Mouse (Mus musculus) inflammation-experienced regulatory T-cells, adult 16 weeks (primary cell): ENCODE data around the gene Dpep2nb. TPM values are rescaled to one million over a fixed set of nuclear protein-coding genes. Genes with fewer than 3 reads are reported as not detected.

ENCODE experiments used
- polyA plus RNA-seq: library from polyadenylated mRNA; unstranded; fragments of 100-300 nt; shearing (Covaris generic); gene quantifications from one replicate; pipeline ENCODE4 v1.2.1, GENCODE M21; 2017

Gene Dpep2nb
- 0.43 TPM for polyA plus RNA-seq

GRCm38 (mm10) chr8:106005875-106006274, at the start of gene Dpep2nb:
Gene Dpep2nb, minus strand, starts transcription at chr8:106005975.

GRCm38 (mm10) chr8:106011643-106011986, 5.8 kb upstream of the Dpep2nb start, which contains the start of gene Ddx28:
Gene Ddx28, minus strand, starts transcription at chr8:106011882.

GRCm38 (mm10) chr8:105990856-105991387, 14.9 kb downstream of the Dpep2nb start, which contains the start of gene Dus2:
Gene Dus2, plus strand, starts transcription at chr8:105991337.

DNA sequence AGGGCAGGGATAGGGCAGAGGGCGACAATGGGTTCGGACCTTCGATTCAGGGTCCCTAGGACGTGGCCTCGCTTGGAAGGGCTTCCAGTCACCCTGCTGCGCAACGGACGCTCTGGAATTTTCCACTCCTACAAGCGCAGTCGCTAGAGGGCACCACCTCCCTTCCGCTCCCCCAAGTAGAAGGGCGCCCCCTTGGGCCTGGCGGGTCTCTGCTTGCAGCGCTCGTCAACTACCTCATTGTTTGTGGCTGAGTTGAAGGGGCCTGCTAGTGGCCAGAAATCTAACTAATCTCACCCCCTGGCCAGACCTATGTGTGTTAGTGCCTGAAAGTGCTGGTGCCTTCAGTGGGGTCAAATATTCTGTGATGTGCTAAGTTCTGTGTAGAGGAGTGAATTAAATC, 26.4 kb downstream of the Dpep2nb start, which contains the start of gene Dpep3:
Gene Dpep3, minus strand, starts transcription at position 105 of the 400 bp plus-strand sequence.

GRCm38 (mm10) chr8:105965905-105966341, 39.9 kb downstream of the Dpep2nb start, which contains the start of gene Slc12a4:
Gene Slc12a4, minus strand, starts transcription at chr8:105966097.

Other genes with a start within 250 kb of the Dpep2nb start
- 6.3 TPM for gene Gfod2, start 247.3 kb downstream of the Dpep2nb start, polyA plus RNA-seq
- 27.8 TPM for gene Ranbp10, start 178.6 kb downstream of the Dpep2nb start, polyA plus RNA-seq
- gene Tsnaxip1, start 178.2 kb downstream of the Dpep2nb start, polyA plus RNA-seq, result not detected
- 18.1 TPM for gene Cenpt, start 152.7 kb downstream of the Dpep2nb start, polyA plus RNA-seq
- gene Thap11, start 150.8 kb downstream of the Dpep2nb start, polyA plus RNA-seq, result 17.4 TPM
- 11.7 TPM for gene Nutf2, start 145.4 kb downstream of the Dpep2nb start, polyA plus RNA-seq
- gene Edc4, start 125.1 kb downstream of the Dpep2nb start, polyA plus RNA-seq, result 120 TPM
- 2.6 TPM for gene Nrn1l, start 112.4 kb downstream of the Dpep2nb start, polyA plus RNA-seq
- gene Pskh1, start 105.5 kb downstream of the Dpep2nb start, polyA plus RNA-seq, result 38.1 TPM
- gene Ctrl, start 72.1 kb downstream of the Dpep2nb start, polyA plus RNA-seq, result 1.9 TPM
- gene Psmb10, start 67.5 kb downstream of the Dpep2nb start, polyA plus RNA-seq, result 505 TPM
- gene Lcat, start 62.6 kb downstream of the Dpep2nb start, polyA plus RNA-seq, result 0.59 TPM
- 20.9 TPM for gene Slc12a4, start 39.9 kb downstream of the Dpep2nb start, polyA plus RNA-seq
- gene Dpep3, start 26.5 kb downstream of the Dpep2nb start, polyA plus RNA-seq, result not detected
- gene Dus2, start 14.6 kb downstream of the Dpep2nb start, polyA plus RNA-seq, result 31.4 TPM
- 10.8 TPM for gene Ddx28, start 5.9 kb upstream of the Dpep2nb start, polyA plus RNA-seq
- gene Nfatc3, start 52.9 kb upstream of the Dpep2nb start, polyA plus RNA-seq, result 63.7 TPM
- gene Esrp2, start 131.0 kb upstream of the Dpep2nb start, polyA plus RNA-seq, result 1.7 TPM
- gene Pla2g15, start 144.4 kb upstream of the Dpep2nb start, polyA plus RNA-seq, result 14.1 TPM
- 46.5 TPM for gene Slc7a6, start 162.9 kb upstream of the Dpep2nb start, polyA plus RNA-seq
- gene Slc7a6os, start 205.0 kb upstream of the Dpep2nb start, polyA plus RNA-seq, result 47.3 TPM
- gene Prmt7, start 205.0 kb upstream of the Dpep2nb start, polyA plus RNA-seq, result 48.2 TPM